Mouse (Mus musculus): Measurements from ENCODE around the gene Mfsd13b.
A peak's percentile ranks its signal among the peaks of the same experiment; 100 is the strongest.
"Not testable (repeated sequence)": the region's sequence is repeated elsewhere in the genome, so short reads cannot be mapped to it uniquely, and the experiment has no call there.

The Mfsd13b gene

GRCm38 (mm10) chr7:120982200-120982841 lies at the start of gene Mfsd13b, which contains the start of gene Cdr2:
Gene Mfsd13b, plus strand, starts transcription at chr7:120982509.
Gene Cdr2, minus strand, starts transcription at chr7:120982312.
- DNase-seq (ENCODE audit: low spot score) = peak; percentile 89

- no peak for DNase-seq (ENCODE audit: low spot score)
Measured at GRCm38 (mm10) chr7:120933110-120933509, 49.2 kb upstream of the Mfsd13b start.

- no peak for DNase-seq (ENCODE audit: low spot score)
Measured at GRCm38 (mm10) chr7:120933680-120934195, 48.6 kb upstream of the Mfsd13b start.

GRCm38 (mm10) chr7:120934716-120935115 lies 47.6 kb upstream of the Mfsd13b start:
- DNase-seq (ENCODE audit: low spot score) = peak; percentile 34

GRCm38 (mm10) chr7:120936522-120936921 lies 45.8 kb upstream of the Mfsd13b start:
- no peak for DNase-seq (ENCODE audit: low spot score)

GRCm38 (mm10) chr7:120938206-120938605 lies 44.1 kb upstream of the Mfsd13b start:
- DNase-seq (ENCODE audit: low spot score) = no peak

GRCm38 (mm10) chr7:120940343-120940742 lies 42.0 kb upstream of the Mfsd13b start:
- no peak for DNase-seq (ENCODE audit: low spot score)

GRCm38 (mm10) chr7:120941214-120941613 lies 41.1 kb upstream of the Mfsd13b start:
- DNase-seq (ENCODE audit: low spot score) = no peak

GRCm38 (mm10) chr7:120942506-120942905 lies 39.8 kb upstream of the Mfsd13b start:
- no peak for DNase-seq (ENCODE audit: low spot score)

- DNase-seq (ENCODE audit: low spot score) = no peak
Measured at GRCm38 (mm10) chr7:120943936-120944509, 38.3 kb upstream of the Mfsd13b start.

- not testable (repeated sequence) for DNase-seq (ENCODE audit: low spot score)
Measured at GRCm38 (mm10) chr7:120953591-120953990, 28.7 kb upstream of the Mfsd13b start.

GRCm38 (mm10) chr7:120960116-120960515 lies 22.2 kb upstream of the Mfsd13b start:
- DNase-seq (ENCODE audit: low spot score) = no peak

GRCm38 (mm10) chr7:120960601-120961000 lies 21.7 kb upstream of the Mfsd13b start:
- DNase-seq (ENCODE audit: low spot score) = no peak

- DNase-seq (ENCODE audit: low spot score) = no peak
Measured at GRCm38 (mm10) chr7:120961893-120962292, 20.4 kb upstream of the Mfsd13b start.

- DNase-seq (ENCODE audit: low spot score) = no peak
Measured at GRCm38 (mm10) chr7:120963126-120963525, 19.2 kb upstream of the Mfsd13b start.

- DNase-seq (ENCODE audit: low spot score) = no peak
Measured at GRCm38 (mm10) chr7:120969221-120969620, 13.1 kb upstream of the Mfsd13b start.

GRCm38 (mm10) chr7:120970112-120970511 lies 12.2 kb upstream of the Mfsd13b start:
- no peak for DNase-seq (ENCODE audit: low spot score)

- DNase-seq (ENCODE audit: low spot score) = not testable (repeated sequence)
Measured at GRCm38 (mm10) chr7:120972471-120972870, 9.8 kb upstream of the Mfsd13b start.

GRCm38 (mm10) chr7:120974001-120974400 lies 8.3 kb upstream of the Mfsd13b start:
- no peak for DNase-seq (ENCODE audit: low spot score)

GRCm38 (mm10) chr7:120977063-120977462 lies 5.2 kb upstream of the Mfsd13b start:
- no peak for DNase-seq (ENCODE audit: low spot score)

GRCm38 (mm10) chr7:120980041-120980440 lies 2.3 kb upstream of the Mfsd13b start:
- DNase-seq (ENCODE audit: low spot score) = no peak

GRCm38 (mm10) chr7:120980931-120981924 lies 1.1 kb upstream of the Mfsd13b start:
- DNase-seq (ENCODE audit: low spot score) = peak; percentile 43

Measured in ovary, postnatal 36 days (tissue).